Mouse (Mus musculus) stomach, postnatal 0 days (tissue): ENCODE results near the gene Gm42372.

Experiments
- CTCF ChIP-seq: IDR thresholded peaks from 2 replicates; pipeline ENCODE4 v1.5.1; 2016; ENCODE audit warnings: antibody characterized with exemption, low read depth, mild to moderate bottlenecking, moderate library complexity
- EP300 ChIP-seq: optimal IDR thresholded peaks from 2 replicates; pipeline ENCODE3; 2016; ENCODE audit warnings: antibody characterized with exemption

DNA sequence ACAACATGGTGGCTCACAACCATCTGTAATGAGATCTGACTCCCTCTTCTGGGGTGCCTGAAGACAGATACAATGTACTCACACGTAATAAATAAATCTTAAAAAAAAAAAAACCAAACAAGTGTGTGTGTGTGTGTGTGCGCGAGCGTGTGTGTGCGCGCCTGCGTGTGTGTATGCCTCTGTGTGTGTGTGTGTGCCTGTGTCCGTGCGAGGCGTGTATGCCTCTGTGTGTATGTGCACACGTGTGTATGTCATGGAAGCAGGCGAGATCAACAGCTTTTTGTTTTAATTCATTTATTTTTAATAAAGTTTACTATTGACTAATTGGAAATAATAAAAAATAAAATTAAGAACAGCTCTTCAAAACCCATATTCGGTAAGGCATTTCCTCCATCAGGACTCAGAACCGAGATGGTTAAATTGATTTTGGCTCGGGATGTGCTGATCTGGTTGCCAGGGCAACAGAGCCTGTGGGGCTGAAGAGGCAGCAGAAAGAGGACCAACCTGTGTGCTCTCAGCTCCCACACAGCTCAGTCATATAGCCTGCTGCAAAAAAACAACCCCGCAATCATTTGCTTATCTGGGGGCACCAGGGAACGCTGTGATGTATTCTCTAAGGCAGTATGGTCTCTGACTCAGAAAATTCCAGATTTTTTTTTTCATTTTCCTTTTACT, 44.6 kb upstream of the Gm42372 start:
- TF ChIP-seq CTCF (no peak), EP300 (no peak)
